Mouse (Mus musculus): ENCODE measurements at regions not wholly inside any gene's neighbourhood (a gene's known extent, or its start where the extent isn't known, plus 50 kb on each side); places are given as distances from the start of the nearest gene placed in this dataset.

GRCm38 (mm10) chr9:47364762-47365161 is 165.2 kb upstream of the Cadm1 start:
- TF ChIP-seq CTCF (IDR thresholded peaks at IDR 0.05): no peak
- TF ChIP-seq EP300 (IDR thresholded peaks at IDR 0.05; ENCODE audit: insufficient read depth, low read depth, low read length): no peak

Measured in heart, adult 2 months (tissue).